Mouse (Mus musculus): ENCODE data around the gene Nisch. TPM values are rescaled to one million over a fixed set of nuclear protein-coding genes. Genes with fewer than 3 reads are reported as not detected.

Nisch gene
- total RNA-seq, 1 experiment = 169 TPM

GRCm38 (mm10) chr14:31197547-31198516 lies 18.9 kb downstream of the Nisch start:
- Histone ChIP-seq H3K4me1 (ENCODE audit: control insufficient read depth in 2 of 2, insufficient read depth in 2 of 2, low read length in 2 of 2, poor library complexity in 1 of 2) (no peaks in the 10 kb centered on the region), H3K4me3 (ENCODE audit: insufficient read depth in 1 of 2, low read depth in 1 of 2, low read length in 2 of 2, poor library complexity in 1 of 2, severe bottlenecking in 1 of 2) (no peak overlapping the region), H3K36me3 (ENCODE audit: control insufficient read depth, insufficient read depth, low read length, poor library complexity, severe bottlenecking) (peaks cover 39% of the 10 kb centered on the region), H3K27ac (ENCODE audit: insufficient read depth, low read depth, low read length, poor library complexity, severe bottlenecking) (no peak overlapping the region), H3K9ac (ENCODE audit: insufficient read depth, low read depth, low read length, poor library complexity, severe bottlenecking) (peak overlapping the region; percentile 14; the same call in 1 of the 2 replicates), H3K9me3 (ENCODE audit: control insufficient read depth, insufficient read depth, low read depth, low read length) (no peaks in the 10 kb centered on the region)
- no peak for TF ChIP-seq HCFC1 (IDR thresholded peaks at IDR 0.05; ENCODE audit: borderline replicate concordance, insufficient read depth, low read length)
- no peak for TF ChIP-seq ZC3H11A (IDR thresholded peaks at IDR 0.05; ENCODE audit: borderline replicate concordance, low read depth, low read length)
- TF ChIP-seq ZNF384 (IDR thresholded peaks at IDR 0.05; ENCODE audit: low read depth, low read length) = no peak
- TF ChIP-seq MAFK (IDR thresholded peaks at IDR 0.05; ENCODE audit: insufficient read depth, low read depth, low read length) = no peak
- TF ChIP-seq CHD2 (IDR thresholded peaks at IDR 0.05; ENCODE audit: low read depth, low read length) = no peak
- no peak for DNase-seq (ENCODE audit: low read depth, low spot score)
- in situ Hi-C loops (cut with MboI; ENCODE audit: low sequenced_read_pairs in 2 of 2, unreplicated experiment in 2 of 2) = no loop called here

DNA sequence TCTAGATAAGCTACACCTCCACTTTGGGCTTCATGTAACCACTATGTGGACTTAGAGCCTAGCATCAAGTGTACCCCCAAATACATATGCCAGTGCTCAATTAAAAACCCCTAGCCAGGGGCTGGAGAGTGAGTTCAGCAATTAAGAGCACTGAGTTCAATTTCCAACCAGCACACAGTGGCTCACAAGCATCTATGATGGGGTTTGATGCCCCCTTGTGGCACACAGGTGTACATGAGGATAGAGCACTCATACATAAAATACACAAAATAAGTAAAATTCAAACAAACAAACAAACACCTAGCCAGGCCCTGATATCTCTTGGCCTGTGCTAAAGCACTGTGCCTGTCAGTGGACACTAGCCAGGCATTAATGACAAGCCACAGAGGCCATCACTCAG lies 20.8 kb downstream of the Nisch start:
- H3K27ac ChIP-seq (ENCODE audit: insufficient read depth, low read depth, low read length, poor library complexity, severe bottlenecking) = no peak overlapping the region
- TF ChIP-seq ZC3H11A (IDR thresholded peaks at IDR 0.05; ENCODE audit: borderline replicate concordance, low read depth, low read length) (no peak), ZNF384 (IDR thresholded peaks at IDR 0.05; ENCODE audit: low read depth, low read length) (no peak), HCFC1 (IDR thresholded peaks at IDR 0.05; ENCODE audit: borderline replicate concordance, insufficient read depth, low read length) (no peak), MAFK (IDR thresholded peaks at IDR 0.05; ENCODE audit: insufficient read depth, low read depth, low read length) (no peak), CHD2 (IDR thresholded peaks at IDR 0.05; ENCODE audit: low read depth, low read length) (no peak)
- peaks cover 40% of the 10 kb centered on the region for H3K36me3 ChIP-seq (ENCODE audit: control insufficient read depth, insufficient read depth, low read length, poor library complexity, severe bottlenecking)
- no peak overlapping the region for H3K9ac ChIP-seq (ENCODE audit: insufficient read depth, low read depth, low read length, poor library complexity, severe bottlenecking)
- no peaks in the 10 kb centered on the region for H3K9me3 ChIP-seq (ENCODE audit: control insufficient read depth, insufficient read depth, low read depth, low read length)
- DNase-seq (ENCODE audit: low read depth, low spot score) = no peak
- in situ Hi-C loops (cut with MboI; ENCODE audit: low sequenced_read_pairs in 2 of 2, unreplicated experiment in 2 of 2) = no loop called here
- no peaks in the 10 kb centered on the region for H3K4me1 ChIP-seq (ENCODE audit: control insufficient read depth in 2 of 2, insufficient read depth in 2 of 2, low read length in 2 of 2, poor library complexity in 1 of 2)
- H3K4me3 ChIP-seq (ENCODE audit: insufficient read depth in 1 of 2, low read depth in 1 of 2, low read length in 2 of 2, poor library complexity in 1 of 2, severe bottlenecking in 1 of 2) = no peak overlapping the region

DNA sequence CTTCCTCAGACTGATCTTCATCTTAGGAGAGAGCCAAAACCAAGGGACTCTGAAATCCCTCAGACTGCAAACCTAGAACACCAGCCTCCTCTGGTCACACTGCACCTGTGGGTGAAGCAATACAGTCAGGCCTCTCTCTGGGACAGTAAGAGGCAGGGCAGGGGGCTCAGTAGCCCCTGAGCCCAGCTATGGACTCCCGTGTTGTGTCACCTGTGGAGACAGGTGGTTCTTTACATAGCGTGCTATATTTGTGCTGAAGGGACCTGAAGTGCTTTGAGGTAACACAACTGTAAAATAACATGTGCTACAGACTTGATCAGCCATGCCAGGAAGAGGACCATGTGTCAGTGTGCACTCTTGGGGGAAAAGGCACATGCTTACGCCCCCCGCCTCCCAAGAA lies 21.2 kb downstream of the Nisch start:
- no peak for TF ChIP-seq CHD2 (IDR thresholded peaks at IDR 0.05; ENCODE audit: low read depth, low read length)
- no peak for TF ChIP-seq ZNF384 (IDR thresholded peaks at IDR 0.05; ENCODE audit: low read depth, low read length)
- TF ChIP-seq ZC3H11A (IDR thresholded peaks at IDR 0.05; ENCODE audit: borderline replicate concordance, low read depth, low read length) = no peak
- no peak for TF ChIP-seq MAFK (IDR thresholded peaks at IDR 0.05; ENCODE audit: insufficient read depth, low read depth, low read length)
- no peak for TF ChIP-seq HCFC1 (IDR thresholded peaks at IDR 0.05; ENCODE audit: borderline replicate concordance, insufficient read depth, low read length)
- peaks cover 42% of the 10 kb centered on the region for H3K36me3 ChIP-seq (ENCODE audit: control insufficient read depth, insufficient read depth, low read length, poor library complexity, severe bottlenecking)
- no peaks in the 10 kb centered on the region for H3K4me1 ChIP-seq (ENCODE audit: control insufficient read depth in 2 of 2, insufficient read depth in 2 of 2, low read length in 2 of 2, poor library complexity in 1 of 2)
- no peak for DNase-seq (ENCODE audit: low read depth, low spot score)
- no peak overlapping the region for H3K27ac ChIP-seq (ENCODE audit: insufficient read depth, low read depth, low read length, poor library complexity, severe bottlenecking)
- in situ Hi-C loops (cut with MboI; ENCODE audit: low sequenced_read_pairs in 2 of 2, unreplicated experiment in 2 of 2) = no loop called here
- no peak overlapping the region for H3K4me3 ChIP-seq (ENCODE audit: insufficient read depth in 1 of 2, low read depth in 1 of 2, low read length in 2 of 2, poor library complexity in 1 of 2, severe bottlenecking in 1 of 2)
- no peaks in the 10 kb centered on the region for H3K9me3 ChIP-seq (ENCODE audit: control insufficient read depth, insufficient read depth, low read depth, low read length)
- no peak overlapping the region for H3K9ac ChIP-seq (ENCODE audit: insufficient read depth, low read depth, low read length, poor library complexity, severe bottlenecking)

GRCm38 (mm10) chr14:31194891-31195513 lies 21.7 kb downstream of the Nisch start:
- Histone ChIP-seq H3K4me1 (ENCODE audit: control insufficient read depth in 2 of 2, insufficient read depth in 2 of 2, low read length in 2 of 2, poor library complexity in 1 of 2) (no peaks in the 10 kb centered on the region), H3K27ac (ENCODE audit: insufficient read depth, low read depth, low read length, poor library complexity, severe bottlenecking) (no peak overlapping the region), H3K36me3 (ENCODE audit: control insufficient read depth, insufficient read depth, low read length, poor library complexity, severe bottlenecking) (peaks cover 44% of the 10 kb centered on the region), H3K4me3 (ENCODE audit: insufficient read depth in 1 of 2, low read depth in 1 of 2, low read length in 2 of 2, poor library complexity in 1 of 2, severe bottlenecking in 1 of 2) (no peak overlapping the region), H3K9ac (ENCODE audit: insufficient read depth, low read depth, low read length, poor library complexity, severe bottlenecking) (no peak overlapping the region), H3K9me3 (ENCODE audit: control insufficient read depth, insufficient read depth, low read depth, low read length) (no peaks in the 10 kb centered on the region)
- in situ Hi-C loops (cut with MboI; ENCODE audit: low sequenced_read_pairs in 2 of 2, unreplicated experiment in 2 of 2) = no loop called here
- TF ChIP-seq ZC3H11A (IDR thresholded peaks at IDR 0.05; ENCODE audit: borderline replicate concordance, low read depth, low read length) (no peak), CHD2 (IDR thresholded peaks at IDR 0.05; ENCODE audit: low read depth, low read length) (no peak), HCFC1 (IDR thresholded peaks at IDR 0.05; ENCODE audit: borderline replicate concordance, insufficient read depth, low read length) (no peak), ZNF384 (IDR thresholded peaks at IDR 0.05; ENCODE audit: low read depth, low read length) (no peak), MAFK (IDR thresholded peaks at IDR 0.05; ENCODE audit: insufficient read depth, low read depth, low read length) (no peak)
- no peak for DNase-seq (ENCODE audit: low read depth, low spot score)

All from ES-E14 (cell line).